Mouse (Mus musculus) A20 (cell line): Measurements from ENCODE around the gene Zfp423.

ENCODE experiments used
- DNase-seq: peaks from one replicate; pipeline ENCODE4 v3.0.0-alpha.2; 2011; ENCODE audit warnings: low read depth, low spot score

Zfp423 gene

GRCm38 (mm10) chr8:87701583-87701982 lies 257.8 kb downstream of the Zfp423 start:
- peak; percentile 21 for DNase-seq

GRCm38 (mm10) chr8:87700321-87700720 lies 259.1 kb downstream of the Zfp423 start:
- no peak for DNase-seq

- DNase-seq = no peak
Observed at GRCm38 (mm10) chr8:87697127-87697526, 262.3 kb downstream of the Zfp423 start.

- DNase-seq = no peak
Observed at GRCm38 (mm10) chr8:87693741-87694140, 265.7 kb downstream of the Zfp423 start.

GRCm38 (mm10) chr8:87690100-87691095 lies 269.0 kb downstream of the Zfp423 start:
- DNase-seq = no peak

- no peak for DNase-seq
Observed at GRCm38 (mm10) chr8:87689192-87689591, 270.2 kb downstream of the Zfp423 start.

- no peak for DNase-seq
Observed at GRCm38 (mm10) chr8:87688348-87688747, 271.0 kb downstream of the Zfp423 start.

- no peak for DNase-seq
Observed at GRCm38 (mm10) chr8:87686986-87687698, 272.3 kb downstream of the Zfp423 start.

- DNase-seq = no peak
Observed at GRCm38 (mm10) chr8:87686026-87686425, 273.4 kb downstream of the Zfp423 start.

GRCm38 (mm10) chr8:87685392-87685791 lies 274.0 kb downstream of the Zfp423 start:
- no peak for DNase-seq

- no peak for DNase-seq
Observed at GRCm38 (mm10) chr8:87682066-87682465, 277.3 kb downstream of the Zfp423 start.

GRCm38 (mm10) chr8:87680034-87680433 lies 279.4 kb downstream of the Zfp423 start:
- no peak for DNase-seq

- DNase-seq = no peak
Observed at GRCm38 (mm10) chr8:87679431-87680003, 279.9 kb downstream of the Zfp423 start.

GRCm38 (mm10) chr8:87675411-87675810 lies 284.0 kb downstream of the Zfp423 start:
- DNase-seq = no peak

- peak; percentile 27 for DNase-seq
Observed at GRCm38 (mm10) chr8:87674157-87674556, 285.2 kb downstream of the Zfp423 start.

GRCm38 (mm10) chr8:87672214-87672613 lies 287.2 kb downstream of the Zfp423 start:
- DNase-seq = no peak

- DNase-seq = no peak
Observed at GRCm38 (mm10) chr8:87671209-87671970, 288.0 kb downstream of the Zfp423 start.

GRCm38 (mm10) chr8:87670232-87670631 lies 289.2 kb downstream of the Zfp423 start:
- DNase-seq = no peak

GRCm38 (mm10) chr8:87668736-87669135 lies 290.7 kb downstream of the Zfp423 start:
- no peak for DNase-seq

GRCm38 (mm10) chr8:87667914-87668643 lies 291.3 kb downstream of the Zfp423 start:
- peak; percentile 9 for DNase-seq

- no peak for DNase-seq
Observed at GRCm38 (mm10) chr8:87667297-87667696, 292.1 kb downstream of the Zfp423 start.
